Mouse (Mus musculus): Measurements from ENCODE around the gene P2rx7.

GRCm38 (mm10) chr5:122725453-122725852 is 81.7 kb downstream of the P2rx7 start:
- TF ChIP-seq CTCF (IDR thresholded peaks at IDR 0.05; ENCODE audit: low read depth, low read length) (no peak), GATA1 (IDR thresholded peaks at IDR 0.05; ENCODE audit: borderline replicate concordance, low read length) (no peak), TAL1 (conservative IDR thresholded peaks at IDR 0.05; ENCODE audit: low read depth, low read length) (no peak), GATA2 (IDR thresholded peaks at IDR 0.05; ENCODE audit: borderline replicate concordance, low read depth, low read length) (no peak), POLR2AphosphoS5 (IDR thresholded peaks at IDR 0.05; ENCODE audit: insufficient replicate concordance, low read depth, low read length) (no peak)
